Mouse (Mus musculus) gastrocnemius, adult 2 months (tissue): ENCODE results near the gene Mylk. TPM values are rescaled to one million over a fixed set of nuclear protein-coding genes. Genes with fewer than 3 reads are reported as not detected.

Source experiments
- DNase-seq: peaks from one replicate; pipeline ENCODE4 v3.0.0; 2022
- H3K27ac ChIP-seq: fragments of 200-600 bp; 2 replicates; pipeline ENCODE4 v1.8.1; 2022; ENCODE audit warnings: mild to moderate bottlenecking
- H3K4me3 ChIP-seq: fragments of 200-600 bp; 2 replicates; pipeline ENCODE4 v1.8.1; 2022; ENCODE audit warnings: mild to moderate bottlenecking, moderate library complexity
- CTCF ChIP-seq: fragments of 200-600 bp; IDR thresholded peaks from 2 replicates; pipeline ENCODE4 v1.8.1; 2022; ENCODE audit warnings: antibody characterized with exemption, mild to moderate bottlenecking, moderate library complexity
- intact Hi-C: fragments of 180-260 bp; cut with DNase I; formaldehyde crosslinking; loops from one replicate; pipeline ENCODE4 v1.15.1; 2025
- total RNA-seq, 2 experiments: library from RNA; stranded (reverse); gene quantifications; 2 replicates each; pipeline ENCODE4 v1.2.3; 2021

The Mylk gene
- total RNA-seq, 2 experiments from 2014 or later = 22.7 to 29.5 TPM

DNA sequence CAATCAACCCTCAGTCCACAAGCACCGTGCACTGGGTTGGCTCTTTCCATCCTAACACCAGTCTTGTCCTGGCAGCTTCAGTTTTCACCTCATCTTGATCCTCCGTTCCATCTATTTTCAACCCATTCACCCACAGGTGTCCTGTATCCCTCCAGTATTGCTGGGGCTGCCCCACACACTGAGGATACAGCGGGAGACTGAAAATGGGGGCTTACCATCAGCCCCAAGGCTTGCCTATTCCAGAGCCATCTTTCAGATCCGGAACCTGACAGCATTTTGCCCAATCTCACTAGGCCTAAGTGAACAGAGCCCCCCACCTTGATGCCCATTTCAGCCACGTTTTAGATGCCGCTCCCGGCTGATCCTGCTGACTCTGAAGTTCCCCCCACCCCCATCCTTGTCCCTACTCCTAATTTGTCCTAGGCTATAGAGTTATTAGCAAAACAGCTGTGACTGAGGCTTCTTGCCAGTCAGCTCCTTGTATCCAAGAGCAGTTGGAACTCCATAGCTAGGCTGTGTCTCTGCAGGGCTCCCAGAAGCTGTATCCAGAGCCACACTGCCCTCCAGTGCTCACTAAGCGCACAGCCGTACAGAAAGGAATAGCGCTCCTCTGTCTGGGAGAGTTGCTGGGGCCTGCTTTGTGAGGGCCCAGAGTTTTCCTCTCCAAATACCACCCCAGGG, 222.2 kb downstream of the Mylk start:
- H3K27ac ChIP-seq = peak overlapping the region; percentile 72
- no peak overlapping the region for H3K4me3 ChIP-seq
- intact Hi-C loops = loop anchor here (1.0 to 10.0 kb wide), 4 partner anchors 46 to 302 kb away; partner anchors contain the start of gene Mylk
- peak; percentile 83 for DNase-seq
- peak; percentile 97 for TF ChIP-seq CTCF

DNA sequence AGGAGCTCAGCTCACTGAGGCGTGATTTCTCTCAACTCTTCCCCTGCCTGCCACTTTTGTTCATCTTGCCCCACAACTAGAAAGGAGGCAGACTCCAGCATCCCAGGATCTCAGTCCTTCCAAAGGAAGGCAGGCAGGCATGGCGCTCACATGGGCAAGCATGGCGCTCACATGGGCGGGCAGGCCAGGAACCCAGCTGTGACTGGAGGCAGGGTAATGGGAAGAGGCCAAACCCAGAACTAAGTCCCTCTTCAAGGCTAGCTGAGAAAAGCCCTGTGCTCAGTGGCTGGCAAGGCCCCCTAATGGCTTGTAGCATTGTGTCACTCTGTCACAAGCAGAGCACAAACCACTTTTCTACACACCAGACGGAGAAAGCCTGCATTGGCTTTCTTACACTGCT, 223.2 kb downstream of the Mylk start:
- Histone ChIP-seq H3K4me3 (no peak overlapping the region), H3K27ac (no peak overlapping the region)
- no peak for TF ChIP-seq CTCF
- DNase-seq = no peak
- intact Hi-C loops = loop anchor here (10.0 kb wide), 2 partner anchors 223 to 303 kb away; partner anchors contain the start of gene Mylk

DNA sequence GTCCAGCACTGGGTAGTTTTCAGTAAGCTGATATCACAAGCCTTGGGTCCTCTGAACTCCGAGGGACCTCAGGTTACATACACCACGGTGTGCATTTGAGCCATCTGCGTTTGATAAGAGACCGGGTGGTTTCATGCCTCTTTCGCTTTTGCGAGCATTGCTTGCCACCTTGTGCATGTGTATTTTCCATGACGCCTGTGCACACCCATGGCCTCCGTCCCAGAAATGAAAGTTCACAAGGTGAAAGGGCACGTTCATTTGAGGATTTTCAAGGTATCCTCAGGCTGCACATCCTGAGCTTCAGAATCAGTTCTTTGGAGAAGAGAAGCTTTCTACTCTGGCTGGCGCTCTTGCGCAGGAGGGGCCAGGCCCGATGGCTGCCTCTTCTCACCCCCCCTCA, 227.5 kb downstream of the Mylk start:
- intact Hi-C loops = no loop called here
- no peak overlapping the region for H3K27ac ChIP-seq
- DNase-seq = no peak
- H3K4me3 ChIP-seq = no peak overlapping the region
- TF ChIP-seq CTCF = no peak

DNA sequence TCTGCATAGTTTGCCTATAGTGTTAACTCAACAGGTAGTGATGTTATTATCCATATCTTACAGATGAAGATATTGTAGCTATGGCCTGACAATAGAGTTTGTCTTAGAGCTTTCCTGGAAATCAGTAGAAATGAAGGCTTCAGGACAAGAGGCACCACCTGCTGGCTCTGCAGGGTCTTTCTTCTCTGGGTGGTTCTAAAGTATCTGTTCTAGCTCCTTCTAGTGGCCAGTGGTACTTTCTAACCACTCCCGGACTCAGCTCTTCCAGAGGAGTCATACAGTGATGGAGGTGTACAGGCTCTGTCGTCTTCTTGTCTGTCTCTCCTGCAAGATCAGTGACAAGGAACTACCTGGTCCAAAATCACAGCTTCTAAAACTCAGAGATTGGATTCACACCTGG, 230.5 kb downstream of the Mylk start:
- no peak for DNase-seq
- Histone ChIP-seq H3K27ac (no peak overlapping the region), H3K4me3 (no peak overlapping the region)
- TF ChIP-seq CTCF = peak; percentile 28; the same call in 1 of the 2 replicates
- intact Hi-C loops = no loop called here

DNA sequence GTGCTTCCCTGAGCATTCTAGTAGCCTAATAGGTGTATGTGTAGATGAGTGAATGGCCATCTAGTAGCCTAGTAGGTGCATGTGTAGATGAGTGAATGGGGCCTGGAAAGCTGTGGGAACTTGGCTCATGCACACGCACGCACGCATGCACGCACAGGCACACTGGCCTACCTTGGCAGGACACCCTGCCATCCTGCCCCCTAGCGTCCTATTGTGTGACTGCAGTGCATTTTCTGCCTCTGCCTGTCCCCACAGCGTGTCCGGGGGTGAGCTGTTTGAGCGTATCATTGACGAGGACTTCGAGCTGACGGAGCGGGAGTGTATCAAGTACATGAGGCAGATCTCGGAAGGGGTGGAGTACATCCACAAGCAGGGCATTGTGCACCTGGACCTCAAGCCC, 231.6 kb downstream of the Mylk start:
- Histone ChIP-seq H3K4me3 (no peak overlapping the region), H3K27ac (no peak overlapping the region)
- intact Hi-C loops = no loop called here
- DNase-seq = no peak
- TF ChIP-seq CTCF = peak; percentile 52

DNA sequence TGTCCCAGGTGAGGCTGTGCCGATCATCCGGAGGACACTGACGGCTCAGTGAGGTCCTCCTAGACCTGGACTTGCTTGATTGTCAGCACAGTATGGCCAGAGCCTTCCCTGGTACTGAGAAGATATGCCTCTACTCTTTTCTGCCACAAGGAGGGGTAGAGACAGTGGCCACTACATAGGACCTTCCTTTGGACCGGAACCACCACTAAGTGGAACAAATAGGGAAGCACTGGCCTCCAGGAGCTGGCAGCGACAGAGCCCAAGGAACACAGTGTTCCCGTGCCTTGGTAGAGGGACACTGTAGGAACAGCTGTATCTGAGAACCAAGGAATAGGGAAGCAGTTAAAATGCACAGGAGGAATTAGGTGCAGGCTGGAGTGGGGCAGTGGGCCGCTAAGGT, 233.0 kb downstream of the Mylk start:
- H3K27ac ChIP-seq = no peak overlapping the region
- H3K4me3 ChIP-seq = no peak overlapping the region
- intact Hi-C loops = no loop called here
- DNase-seq = no peak
- TF ChIP-seq CTCF = no peak

DNA sequence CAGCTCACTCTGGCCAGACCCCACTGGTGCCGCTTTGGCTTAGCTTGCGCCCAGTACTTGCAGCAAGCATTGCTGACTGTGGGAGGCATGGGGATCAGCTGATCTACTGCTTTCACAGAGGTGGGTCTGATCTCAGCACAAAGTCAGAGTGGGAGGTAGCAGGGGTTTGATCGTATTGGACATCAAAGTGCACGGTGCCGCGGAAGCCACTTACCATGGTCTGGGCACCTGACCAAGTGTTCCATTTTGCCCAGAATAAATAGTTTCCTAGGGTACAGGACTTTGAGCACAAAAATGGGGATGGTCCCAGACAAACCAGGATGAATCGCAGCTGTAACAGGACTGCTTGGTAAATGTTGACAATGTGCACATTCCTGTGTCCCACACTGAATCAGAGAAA, 236.0 kb downstream of the Mylk start:
- DNase-seq = no peak
- TF ChIP-seq CTCF = no peak
- Histone ChIP-seq H3K4me3 (no peak overlapping the region), H3K27ac (no peak overlapping the region)
- intact Hi-C loops = no loop called here

DNA sequence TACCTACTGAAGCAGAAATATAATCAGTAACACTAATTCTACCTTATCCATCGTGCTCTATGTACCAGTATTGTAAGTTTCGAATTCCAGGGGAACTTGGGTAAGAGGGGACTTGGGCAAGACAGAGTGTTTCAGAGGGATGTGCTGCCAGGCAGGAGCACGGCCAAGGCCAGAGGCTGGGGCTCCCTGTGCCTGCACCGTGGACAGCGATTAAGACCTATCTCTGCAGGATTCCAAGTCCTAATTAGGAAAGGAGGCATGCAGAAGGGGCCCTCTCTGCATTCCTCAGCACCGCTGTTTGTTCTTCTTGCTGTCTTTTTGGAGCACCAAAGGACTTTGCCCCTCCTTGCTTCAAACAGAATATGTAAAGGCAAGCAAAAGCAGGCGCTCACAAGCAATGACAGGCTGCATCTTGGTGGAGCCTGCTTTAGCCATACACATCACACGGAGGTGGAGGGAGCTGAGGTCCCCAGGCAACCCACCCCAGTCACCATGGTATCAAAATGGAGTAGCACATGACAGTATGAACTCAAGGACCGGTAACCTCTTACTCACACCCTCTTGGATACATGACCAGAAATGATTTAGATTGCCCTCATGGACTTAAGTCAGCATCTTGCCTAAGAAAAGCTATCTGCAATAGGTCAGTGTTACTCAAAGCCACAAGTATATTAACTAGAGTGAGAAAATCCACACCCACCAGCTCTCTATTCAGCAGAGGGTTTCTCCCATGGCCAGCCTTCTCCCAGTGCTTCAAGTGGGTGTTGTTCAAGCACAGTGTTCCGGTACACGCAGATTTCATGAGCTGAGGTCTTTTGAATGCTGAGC, 239.4 kb downstream of the Mylk start:
- intact Hi-C loops = no loop called here
- Histone ChIP-seq H3K27ac (no peak overlapping the region), H3K4me3 (no peak overlapping the region)
- DNase-seq = no peak
- TF ChIP-seq CTCF = no peak

DNA sequence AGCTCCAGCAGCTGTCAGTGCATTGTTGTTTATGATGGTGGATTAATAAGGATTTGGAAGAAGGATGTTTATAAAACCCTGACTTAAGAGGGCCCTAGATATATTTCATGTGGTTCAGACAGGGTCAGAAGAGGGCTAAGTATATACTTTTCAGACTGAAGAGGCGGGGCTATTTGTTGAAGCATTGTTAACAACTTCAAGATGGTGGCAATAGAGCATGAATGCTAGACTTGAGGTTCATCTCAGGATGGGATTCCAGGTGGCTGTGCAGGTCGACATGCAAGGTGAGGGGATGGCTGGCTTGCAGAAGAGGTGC, 240.0 kb downstream of the Mylk start:
- DNase-seq = no peak
- Histone ChIP-seq H3K4me3 (no peak overlapping the region), H3K27ac (no peak overlapping the region)
- intact Hi-C loops = no loop called here
- TF ChIP-seq CTCF = no peak

DNA sequence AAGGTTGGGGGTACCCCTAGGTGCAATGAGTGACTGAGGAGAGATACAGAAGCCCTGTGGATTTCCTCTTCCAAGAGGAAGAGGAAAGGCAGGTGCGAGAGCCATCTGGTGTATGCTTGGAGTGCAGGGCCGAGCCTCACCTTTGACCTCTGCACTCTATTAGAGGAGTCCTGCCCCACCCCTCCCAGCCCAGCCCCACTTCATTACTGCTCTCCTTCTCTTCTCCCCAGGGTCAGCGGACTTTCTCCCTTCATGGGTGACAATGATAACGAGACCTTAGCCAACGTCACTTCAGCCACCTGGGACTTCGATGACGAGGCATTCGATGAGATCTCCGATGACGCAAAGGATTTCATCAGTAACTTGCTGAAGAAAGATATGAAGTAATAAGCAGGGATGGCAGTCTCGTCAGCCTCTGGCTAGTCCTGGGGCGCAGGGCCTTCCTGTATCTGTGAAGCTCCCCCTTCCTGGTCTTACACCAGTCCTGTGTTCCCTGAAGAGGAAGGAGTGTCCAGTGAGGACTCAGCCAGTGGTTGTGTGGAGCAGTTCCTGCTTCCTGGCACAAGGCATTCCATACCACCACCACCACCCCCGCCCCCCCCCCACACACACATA, 241.3 kb downstream of the Mylk start:
- TF ChIP-seq CTCF = no peak
- no peak overlapping the region for H3K4me3 ChIP-seq
- no peak overlapping the region for H3K27ac ChIP-seq
- intact Hi-C loops = no loop called here
- no peak for DNase-seq

DNA sequence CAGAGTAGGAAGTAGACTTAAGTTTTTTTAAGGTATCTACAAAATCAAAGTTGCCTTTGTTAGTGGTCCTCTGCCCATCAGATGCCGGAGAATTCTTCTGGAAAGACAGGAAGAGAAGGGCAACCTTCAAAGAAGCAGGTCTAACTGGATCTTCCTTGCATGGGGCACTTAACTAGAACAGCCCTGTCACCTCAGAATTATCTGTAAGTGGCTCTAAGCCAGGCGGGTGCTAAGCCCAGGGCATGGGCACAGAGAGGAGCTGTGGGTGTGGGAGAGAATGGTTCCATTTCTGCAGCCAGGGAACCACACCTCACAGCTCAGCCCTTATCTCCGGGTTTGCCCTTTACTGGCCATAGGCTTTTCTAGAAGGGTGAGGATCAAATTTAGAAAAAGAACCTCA, 246.4 kb downstream of the Mylk start:
- intact Hi-C loops = no loop called here
- Histone ChIP-seq H3K4me3 (no peak overlapping the region), H3K27ac (no peak overlapping the region)
- no peak for TF ChIP-seq CTCF
- DNase-seq = no peak

DNA sequence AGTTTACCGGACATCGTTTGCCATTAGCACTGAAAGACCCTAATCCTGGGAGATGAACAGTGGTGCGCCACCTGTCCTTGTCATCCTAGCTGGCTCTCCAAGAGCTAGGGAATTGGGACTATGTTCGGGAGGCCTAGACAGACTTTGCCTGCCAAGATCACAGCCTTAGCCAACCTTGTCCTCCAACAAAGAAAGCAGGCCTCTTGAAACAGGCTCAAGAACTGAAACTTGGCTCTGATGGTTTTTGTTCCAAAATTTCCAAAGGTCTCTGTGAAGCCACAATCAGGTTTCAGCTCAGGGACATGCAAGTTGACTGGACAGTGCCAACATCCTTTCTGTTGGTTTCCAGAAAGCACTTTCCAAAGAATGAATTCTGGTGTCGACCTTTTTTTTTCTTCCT, 247.8 kb downstream of the Mylk start:
- peak; percentile 39 for DNase-seq
- intact Hi-C loops = no loop called here
- H3K27ac ChIP-seq = no peak overlapping the region
- no peak for TF ChIP-seq CTCF
- H3K4me3 ChIP-seq = no peak overlapping the region

DNA sequence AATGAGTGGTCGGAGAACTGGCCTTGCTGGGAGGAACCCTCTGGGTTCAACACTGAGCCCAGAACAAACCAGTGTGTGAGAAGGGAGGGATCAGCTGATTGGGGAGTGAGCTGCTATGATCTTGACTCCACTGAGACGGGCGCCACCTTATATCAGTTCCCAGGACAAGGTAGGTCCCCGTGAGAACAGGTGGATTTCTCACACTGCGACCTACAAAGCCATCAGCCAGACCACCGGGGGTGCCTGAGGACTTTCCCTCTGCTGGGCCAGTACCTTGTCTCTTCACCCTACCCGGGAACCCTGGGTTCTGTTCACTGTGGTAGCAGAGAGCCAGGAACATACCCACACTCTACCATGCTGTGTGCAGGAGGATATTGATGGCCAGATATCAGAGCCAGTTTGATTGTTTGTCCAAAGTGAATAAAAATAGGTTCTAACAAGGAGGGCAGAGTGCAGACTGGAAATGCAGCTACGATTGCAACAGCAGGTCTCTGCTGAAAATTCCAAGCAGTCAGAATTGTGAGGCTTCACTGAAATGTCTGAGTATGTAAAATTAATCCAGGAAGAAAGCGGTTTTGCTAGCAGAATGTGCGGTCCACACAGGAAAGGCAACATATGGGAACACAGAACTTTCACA, 248.8 kb downstream of the Mylk start:
- Histone ChIP-seq H3K27ac (peak overlapping the region; percentile 64), H3K4me3 (no peak overlapping the region)
- intact Hi-C loops = no loop called here
- no peak for TF ChIP-seq CTCF
- no peak for DNase-seq
